Mouse (Mus musculus) midbrain, embryonic 11.5 days (tissue): Measurements from ENCODE around the gene Wdr82. TPM values are rescaled to one million over a fixed set of nuclear protein-coding genes. Genes with fewer than 3 reads are reported as not detected.

Experiments
- ATAC-seq: fragments of 200-750 bp; cut with Nextera tagmentation; 2 replicates; pipeline ENCODE4 v1.8.0; 2017; ENCODE audit warnings: moderate TSS enrichment, moderate library complexity; ENCODE audit not compliant: low FRiP score
- DNase-seq: peaks from one replicate; pipeline ENCODE4 v3.0.0; 2015; ENCODE audit warnings: low spot score; ENCODE audit errors: missing footprints
- H3K27ac ChIP-seq: fragments of 300-500 bp; sonication (generic); 2 replicates; pipeline ENCODE4 v1.5.1; 2014; ENCODE audit warnings: low read depth, low read length
- H3K27me3 ChIP-seq: fragments of 300-500 bp; sonication (generic); 2 replicates; pipeline ENCODE4 v1.6.1; 2014; ENCODE audit warnings: mild to moderate bottlenecking, low read length, moderate library complexity, mixed read lengths; ENCODE audit not compliant: control insufficient read depth, insufficient read depth
- H3K36me3 ChIP-seq: fragments of 300-500 bp; sonication (generic); 2 replicates; pipeline ENCODE4 v1.6.1; 2014; ENCODE audit warnings: mild to moderate bottlenecking, low read length, moderate library complexity, mixed read lengths; ENCODE audit not compliant: control insufficient read depth, insufficient read depth
- H3K4me1 ChIP-seq: fragments of 300-500 bp; sonication (generic); 2 replicates; pipeline ENCODE4 v1.6.1; 2014; ENCODE audit warnings: low read length; ENCODE audit not compliant: control insufficient read depth, insufficient read depth
- H3K4me2 ChIP-seq: fragments of 300-500 bp; sonication (generic); 2 replicates; pipeline ENCODE4 v1.6.1; 2014; ENCODE audit warnings: mild to moderate bottlenecking, moderate library complexity
- H3K4me3 ChIP-seq: fragments of 300-500 bp; sonication (generic); 2 replicates; pipeline ENCODE4 v1.5.1; 2014; ENCODE audit warnings: low read depth, low read length
- H3K9ac ChIP-seq: fragments of 300-500 bp; sonication (generic); 2 replicates; pipeline ENCODE4 v1.6.1; 2014; ENCODE audit warnings: low read length
- H3K9me3 ChIP-seq: fragments of 300-500 bp; sonication (generic); 2 replicates; pipeline ENCODE4 v1.6.1; 2016; ENCODE audit warnings: low read length; ENCODE audit not compliant: control insufficient read depth
- WGBS: fragments of 180-500 bp; shearing (Covaris S2); extraction: QIAGEN DNeasy Blood & Tissue Kit; methylation state at CpG from one replicate; pipeline ENCODE4 v1.1.7; 2014; 5-methylcytosine and 5-hydroxymethylcytosine counted together
- polyA plus RNA-seq: library from polyadenylated mRNA; unstranded; fragments of >200 nt; fragmentation: Nextera tagmentation; extraction: Ambion mirVana; gene quantifications from 2 replicates; pipeline ENCODE4 v1.2.1, GENCODE M21; 2014

The Wdr82 gene
- 30.2 and 32.6 TPM in 2 replicates for polyA plus RNA-seq

DNA sequence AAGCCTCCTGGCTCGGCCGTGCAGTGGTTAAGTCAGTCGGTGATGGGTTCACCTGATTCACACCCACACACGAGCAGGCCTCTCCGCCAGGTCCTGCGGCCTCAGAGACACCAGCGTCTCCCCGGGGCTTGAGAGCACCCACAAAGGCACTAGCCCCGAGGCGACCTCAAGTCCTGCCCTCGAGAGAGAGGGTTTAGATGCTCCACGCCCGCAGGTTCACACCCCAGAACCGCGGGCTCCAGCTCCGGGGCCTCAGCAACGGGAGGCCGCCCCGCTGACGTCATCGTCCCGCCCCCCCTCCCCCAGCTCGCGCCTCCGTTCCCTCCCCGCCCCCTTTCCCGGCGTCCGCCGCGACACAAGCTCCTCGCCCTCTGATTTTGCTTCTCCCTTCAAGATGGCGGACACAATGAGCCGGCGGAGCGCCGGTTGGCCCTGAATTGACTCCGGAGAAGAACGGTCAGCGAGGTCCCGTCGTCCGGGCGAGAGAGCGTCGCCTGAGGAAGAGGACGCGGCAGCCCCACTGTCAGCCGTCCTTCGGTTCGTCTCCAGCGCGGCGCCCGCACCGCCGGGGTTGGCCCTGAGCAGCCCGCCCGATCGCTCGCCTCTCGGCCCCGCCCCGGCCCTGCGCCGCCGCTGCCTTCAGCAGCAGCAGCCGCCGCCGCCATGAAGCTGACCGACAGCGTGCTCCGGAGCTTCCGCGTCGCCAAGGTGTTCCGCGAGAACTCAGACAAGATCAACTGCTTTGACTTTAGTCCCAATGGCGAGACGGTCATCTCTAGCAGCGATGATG, at the start of gene Wdr82:
Wdr82 (plus strand) TSS at position 373 of the 790 bp plus-strand sequence.
- Histone ChIP-seq H3K4me2 (peak within 1 kb of the TSS; percentile 70), H3K4me1 (peaks cover 12% of the 10 kb centered on the region), H3K27me3 (no peaks in the 10 kb centered on the region), H3K9ac (peak within 1 kb of the TSS; percentile 85), H3K36me3 (no peaks in the 10 kb centered on the region), H3K9me3 (no peaks in the 10 kb centered on the region), H3K27ac (peak within 1 kb of the TSS; percentile 87), H3K4me3 (peak within 1 kb of the TSS; percentile 75)
- DNase-seq (peak; percentile 99), ATAC-seq (peak; percentile 93)
- WGBS, result under 1% methylated on average over 73 of the region's 81 CpGs

GRCm38 (mm10) chr9:106123599-106123998, 47.1 kb upstream of the Wdr82 start:
- Histone ChIP-seq H3K9me3 (peaks cover 3% of the 10 kb centered on the region; the same call in 1 of the 2 replicates), H3K4me3 (no peak overlapping the region), H3K36me3 (no peaks in the 10 kb centered on the region), H3K9ac (no peak overlapping the region), H3K4me2 (no peak overlapping the region), H3K27ac (no peak overlapping the region), H3K27me3 (no peaks in the 10 kb centered on the region), H3K4me1 (peaks cover 30% of the 10 kb centered on the region)
- DNase-seq (no peak), ATAC-seq (no peak)
- 48% methylated on average over 4 of the region's 4 CpGs for WGBS

DNA sequence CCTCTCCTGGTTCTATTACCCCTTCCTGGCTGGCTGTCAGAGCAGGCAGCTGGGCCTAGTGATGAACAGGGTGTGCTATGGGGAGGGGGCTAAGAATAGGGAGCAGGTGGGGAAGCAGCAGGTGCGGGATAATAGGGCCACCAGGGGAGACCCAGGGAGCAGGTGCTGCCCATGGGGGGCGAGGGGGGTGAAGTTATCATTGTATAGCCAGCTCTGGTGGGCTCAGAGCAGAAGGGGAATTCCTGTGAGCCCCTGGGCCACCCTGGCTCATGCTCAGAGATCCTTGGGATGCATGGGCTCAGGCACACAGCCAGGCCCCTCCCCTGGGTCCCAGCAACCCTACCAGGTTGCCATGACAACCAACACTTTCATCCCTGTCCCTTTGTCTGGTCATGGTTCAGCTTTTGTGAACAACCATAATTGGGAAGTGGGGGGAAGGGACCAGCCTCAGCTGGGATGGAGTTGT, 43.9 kb upstream of the Wdr82 start:
- H3K9ac ChIP-seq, result peak overlapping the region; percentile 40; the same call in 1 of the 2 replicates
- H3K9me3 ChIP-seq, result peaks cover 3% of the 10 kb centered on the region; the same call in 1 of the 2 replicates
- no peak overlapping the region for H3K4me3 ChIP-seq
- no peak overlapping the region for H3K4me2 ChIP-seq
- WGBS, result 0% methylated on average over 2 of the region's 2 CpGs
- H3K27ac ChIP-seq, result peak overlapping the region; percentile 92
- DNase-seq (peak; percentile 97), ATAC-seq (peak; percentile 95)
- H3K4me1 ChIP-seq, result peaks cover 31% of the 10 kb centered on the region
- no peaks in the 10 kb centered on the region for H3K27me3 ChIP-seq
- H3K36me3 ChIP-seq, result no peaks in the 10 kb centered on the region

GRCm38 (mm10) chr9:106129072-106129471, 41.7 kb upstream of the Wdr82 start:
- Histone ChIP-seq H3K9me3 (peaks cover 3% of the 10 kb centered on the region; the same call in 1 of the 2 replicates), H3K4me1 (peaks cover 24% of the 10 kb centered on the region), H3K4me2 (no peak overlapping the region), H3K27me3 (no peaks in the 10 kb centered on the region), H3K27ac (no peak overlapping the region), H3K4me3 (no peak overlapping the region), H3K9ac (no peak overlapping the region), H3K36me3 (no peaks in the 10 kb centered on the region)
- ATAC-seq (no peak), DNase-seq (no peak)
- WGBS, result 81% methylated on average over 2 of the region's 2 CpGs

DNA sequence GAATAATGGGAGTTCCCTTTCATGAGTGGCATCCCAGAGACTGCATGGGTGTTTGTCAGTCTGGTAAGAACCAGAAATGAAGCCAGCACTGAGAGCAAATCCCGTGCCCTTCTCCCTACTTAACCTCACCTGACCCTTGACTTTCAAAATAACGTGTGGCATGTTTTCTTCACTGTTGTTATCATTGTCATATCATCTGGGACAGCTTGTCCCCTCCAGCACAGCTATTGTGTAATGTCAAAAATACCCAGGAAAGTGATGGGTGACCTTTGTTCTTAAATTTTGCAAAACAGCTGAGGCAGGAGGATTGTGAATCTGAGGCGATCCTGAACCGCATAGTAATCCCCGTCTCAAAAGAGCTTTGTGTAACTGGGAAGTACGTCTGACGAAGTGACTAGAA, 40.5 kb upstream of the Wdr82 start:
- Histone ChIP-seq H3K4me1 (peaks cover 24% of the 10 kb centered on the region), H3K9ac (no peak overlapping the region), H3K4me3 (no peak overlapping the region), H3K36me3 (no peaks in the 10 kb centered on the region), H3K9me3 (no peaks in the 10 kb centered on the region; the same call in 1 of the 2 replicates), H3K4me2 (no peak overlapping the region), H3K27ac (no peak overlapping the region), H3K27me3 (no peaks in the 10 kb centered on the region)
- no peak for DNase-seq
- no peak for ATAC-seq
- WGBS, result 87% methylated on average over 7 of the region's 7 CpGs

- no peaks in the 10 kb centered on the region for H3K27me3 ChIP-seq
- no peak for ATAC-seq
Measured at GRCm38 (mm10) chr9:106137671-106138216, 33.0 kb upstream of the Wdr82 start.

DNA sequence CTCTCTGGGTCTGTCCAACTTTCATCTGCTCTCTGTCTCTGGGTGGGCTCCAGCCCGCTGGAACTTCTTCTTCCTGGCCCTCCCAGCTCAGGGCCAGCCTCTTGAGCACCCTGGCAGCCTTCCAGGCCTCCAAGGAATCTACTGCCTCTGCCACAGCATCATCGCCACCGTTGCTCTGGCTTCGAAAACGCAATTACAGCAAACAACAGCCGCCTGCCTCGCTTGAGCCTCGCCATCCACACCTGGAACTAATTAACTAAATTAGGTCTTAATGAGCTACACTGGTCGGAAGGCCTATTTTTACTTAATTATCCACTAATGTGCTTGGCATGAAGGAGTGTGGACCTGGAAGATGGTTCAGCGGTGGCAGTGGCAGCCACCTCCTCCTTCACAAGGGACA, 31.0 kb upstream of the Wdr82 start:
- no peaks in the 10 kb centered on the region for H3K27me3 ChIP-seq
- H3K9ac ChIP-seq, result no peak overlapping the region
- H3K4me3 ChIP-seq, result no peak overlapping the region
- H3K4me2 ChIP-seq, result no peak overlapping the region
- H3K9me3 ChIP-seq, result no peaks in the 10 kb centered on the region
- WGBS, result 83% methylated on average over 10 of the region's 10 CpGs
- ATAC-seq (no peak), DNase-seq (peak; percentile 31)
- H3K27ac ChIP-seq, result no peak overlapping the region
- H3K36me3 ChIP-seq, result no peaks in the 10 kb centered on the region
- no peaks in the 10 kb centered on the region for H3K4me1 ChIP-seq

More at GRCm38 (mm10) chr9:106137671-106138216, 33.0 kb upstream of the Wdr82 start:
- Histone ChIP-seq H3K4me2 (no peak overlapping the region), H3K4me3 (no peak overlapping the region), H3K4me1 (no peaks in the 10 kb centered on the region), H3K9me3 (no peaks in the 10 kb centered on the region), H3K36me3 (no peaks in the 10 kb centered on the region), H3K27ac (no peak overlapping the region), H3K9ac (no peak overlapping the region)
- peak; percentile 76 for DNase-seq
- WGBS, result 36% methylated on average over 10 of the region's 10 CpGs

DNA sequence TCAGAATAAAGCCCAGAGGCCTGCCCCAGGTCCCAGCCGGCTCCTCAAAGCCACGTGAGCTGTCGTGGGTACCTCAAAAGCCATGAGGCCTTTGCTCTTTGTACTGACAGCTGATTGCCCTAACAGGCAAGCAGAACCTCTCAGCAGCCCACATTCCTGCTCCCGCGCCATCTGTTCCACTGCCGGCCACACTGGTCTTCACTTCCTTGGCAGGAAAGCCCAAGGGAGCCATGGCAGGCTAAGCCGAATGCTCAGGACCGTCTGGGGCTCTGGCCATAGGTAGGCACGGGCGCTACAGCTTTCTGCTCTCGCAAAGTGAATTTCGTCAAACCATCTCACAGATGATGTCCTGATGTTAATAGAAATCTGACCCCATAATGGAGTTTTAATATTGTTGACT, 28.8 kb upstream of the Wdr82 start:
- H3K36me3 ChIP-seq, result no peaks in the 10 kb centered on the region
- H3K27ac ChIP-seq, result no peak overlapping the region
- WGBS, result 78% methylated on average over 12 of the region's 12 CpGs
- H3K9ac ChIP-seq, result no peak overlapping the region
- H3K4me3 ChIP-seq, result no peak overlapping the region
- peaks cover 2% of the 10 kb centered on the region; the same call in 1 of the 2 replicates for H3K4me1 ChIP-seq
- peak; percentile 56 for DNase-seq
- no peak for ATAC-seq
- H3K27me3 ChIP-seq, result no peaks in the 10 kb centered on the region
- no peaks in the 10 kb centered on the region for H3K9me3 ChIP-seq
- no peak overlapping the region for H3K4me2 ChIP-seq

- no peak overlapping the region for H3K9ac ChIP-seq
- H3K4me1 ChIP-seq, result peaks cover 12% of the 10 kb centered on the region
- DNase-seq, result no peak
- no peak for ATAC-seq
- H3K27ac ChIP-seq, result no peak overlapping the region
- no peak overlapping the region for H3K4me3 ChIP-seq
- no peaks in the 10 kb centered on the region for H3K36me3 ChIP-seq
- WGBS, result 90% methylated on average over 7 of the region's 7 CpGs
- H3K4me2 ChIP-seq, result no peak overlapping the region
- no peaks in the 10 kb centered on the region for H3K9me3 ChIP-seq
- H3K27me3 ChIP-seq, result no peaks in the 10 kb centered on the region
Measured at GRCm38 (mm10) chr9:106144176-106144575, 26.6 kb upstream of the Wdr82 start.
